Mouse (Mus musculus): ENCODE measurements around the gene Six5. TPM values are rescaled to one million over a fixed set of nuclear protein-coding genes. Genes with fewer than 3 reads are reported as not detected.

The Six5 gene
- polyA plus RNA-seq, 1 experiment from 2014 or later, result 2.5 TPM

- Histone ChIP-seq H3K4me3 (replicated peaks; ENCODE audit: low read depth, low read length) (no peak overlapping the region), H3K4me1 (ENCODE audit: control insufficient read depth, insufficient read depth, low read length) (peaks cover 11% of the 10 kb centered on the region), H3K4me2 (ENCODE audit: low read length) (no peak overlapping the region), H3K36me3 (ENCODE audit: control insufficient read depth, insufficient read depth, low read length) (peaks cover 64% of the 10 kb centered on the region), H3K27me3 (ENCODE audit: control insufficient read depth, insufficient read depth, low read length) (no peaks in the 10 kb centered on the region), H3K9ac (replicated peaks; ENCODE audit: low read length) (no peak overlapping the region), H3K27ac (replicated peaks; ENCODE audit: low read depth, low read length) (no peak overlapping the region), H3K9me3 (ENCODE audit: control insufficient read depth, low read length) (no peaks in the 10 kb centered on the region)
- DNase-seq, result no peak
- WGBS, result 91% methylated on average over 19 of the region's 19 CpGs
- no peak for ATAC-seq (ENCODE audit: low FRiP score, low TSS enrichment)
Observed at GRCm38 (mm10) chr7:19080451-19080950, 13.9 kb upstream of the Six5 start.

- peaks cover 69% of the 10 kb centered on the region for H3K36me3 ChIP-seq (ENCODE audit: control insufficient read depth, insufficient read depth, low read length)
- H3K4me2 ChIP-seq (ENCODE audit: low read length), result no peak overlapping the region
- H3K27me3 ChIP-seq (ENCODE audit: control insufficient read depth, insufficient read depth, low read length), result no peaks in the 10 kb centered on the region
- H3K9me3 ChIP-seq (ENCODE audit: control insufficient read depth, low read length), result no peaks in the 10 kb centered on the region
- no peak overlapping the region for H3K9ac ChIP-seq (replicated peaks; ENCODE audit: low read length)
- ATAC-seq (ENCODE audit: low FRiP score, low TSS enrichment) (no peak), DNase-seq (no peak)
- peaks cover 7% of the 10 kb centered on the region for H3K4me1 ChIP-seq (ENCODE audit: control insufficient read depth, insufficient read depth, low read length)
- no peak overlapping the region for H3K27ac ChIP-seq (replicated peaks; ENCODE audit: low read depth, low read length)
- 88% methylated on average over 4 of the region's 4 CpGs for WGBS
- H3K4me3 ChIP-seq (replicated peaks; ENCODE audit: low read depth, low read length), result no peak overlapping the region
Observed at GRCm38 (mm10) chr7:19082171-19082570, 12.2 kb upstream of the Six5 start.

GRCm38 (mm10) chr7:19083096-19083495 is 11.3 kb upstream of the Six5 start:
- H3K9ac ChIP-seq (replicated peaks; ENCODE audit: low read length), result no peak overlapping the region
- H3K4me1 ChIP-seq (ENCODE audit: control insufficient read depth, insufficient read depth, low read length), result no peaks in the 10 kb centered on the region
- no peak overlapping the region for H3K4me2 ChIP-seq (ENCODE audit: low read length)
- no peak overlapping the region for H3K4me3 ChIP-seq (replicated peaks; ENCODE audit: low read depth, low read length)
- H3K27me3 ChIP-seq (ENCODE audit: control insufficient read depth, insufficient read depth, low read length), result no peaks in the 10 kb centered on the region
- DNase-seq (no peak), ATAC-seq (ENCODE audit: low FRiP score, low TSS enrichment) (no peak)
- 63% methylated on average over 6 of the region's 6 CpGs for WGBS
- no peak overlapping the region for H3K27ac ChIP-seq (replicated peaks; ENCODE audit: low read depth, low read length)
- H3K36me3 ChIP-seq (ENCODE audit: control insufficient read depth, insufficient read depth, low read length), result peaks cover 75% of the 10 kb centered on the region
- no peaks in the 10 kb centered on the region for H3K9me3 ChIP-seq (ENCODE audit: control insufficient read depth, low read length)

- no peaks in the 10 kb centered on the region for H3K9me3 ChIP-seq (ENCODE audit: control insufficient read depth, low read length)
- H3K9ac ChIP-seq (replicated peaks; ENCODE audit: low read length), result no peak within 1 kb of the TSS
- H3K36me3 ChIP-seq (ENCODE audit: control insufficient read depth, insufficient read depth, low read length), result peaks cover 75% of the 10 kb centered on the region
- ATAC-seq (ENCODE audit: low FRiP score, low TSS enrichment), result no peak
- DNase-seq, result peak; percentile 8
- WGBS, result 49% methylated on average over 10 of the region's 10 CpGs
- no peak within 1 kb of the TSS for H3K4me3 ChIP-seq (replicated peaks; ENCODE audit: low read depth, low read length)
- H3K4me2 ChIP-seq (ENCODE audit: low read length), result no peak within 1 kb of the TSS
- no peak within 1 kb of the TSS for H3K27ac ChIP-seq (replicated peaks; ENCODE audit: low read depth, low read length)
- no peaks in the 10 kb centered on the region for H3K4me1 ChIP-seq (ENCODE audit: control insufficient read depth, insufficient read depth, low read length)
- H3K27me3 ChIP-seq (ENCODE audit: control insufficient read depth, insufficient read depth, low read length), result no peaks in the 10 kb centered on the region
Observed at GRCm38 (mm10) chr7:19083701-19084100, 10.7 kb upstream of the Six5 start, which contains the start of gene Dmpk. TSS of gene Dmpk (plus strand) at chr7:19083849.

- ATAC-seq (ENCODE audit: low FRiP score, low TSS enrichment) (no peak), DNase-seq (no peak)
- H3K9me3 ChIP-seq (ENCODE audit: control insufficient read depth, low read length), result no peaks in the 10 kb centered on the region
- no peaks in the 10 kb centered on the region for H3K27me3 ChIP-seq (ENCODE audit: control insufficient read depth, insufficient read depth, low read length)
- H3K9ac ChIP-seq (replicated peaks; ENCODE audit: low read length), result no peak overlapping the region
- no peak overlapping the region for H3K4me2 ChIP-seq (ENCODE audit: low read length)
- no peaks in the 10 kb centered on the region for H3K4me1 ChIP-seq (ENCODE audit: control insufficient read depth, insufficient read depth, low read length)
- H3K4me3 ChIP-seq (replicated peaks; ENCODE audit: low read depth, low read length), result no peak overlapping the region
- H3K36me3 ChIP-seq (ENCODE audit: control insufficient read depth, insufficient read depth, low read length), result peaks cover 74% of the 10 kb centered on the region
- no peak overlapping the region for H3K27ac ChIP-seq (replicated peaks; ENCODE audit: low read depth, low read length)
- 70% methylated on average over 6 of the region's 6 CpGs for WGBS
Observed at GRCm38 (mm10) chr7:19084277-19084771, 10.1 kb upstream of the Six5 start.

GRCm38 (mm10) chr7:19084921-19085473 is 9.4 kb upstream of the Six5 start:
- ATAC-seq (ENCODE audit: low FRiP score, low TSS enrichment), result no peak
- no peaks in the 10 kb centered on the region for H3K4me1 ChIP-seq (ENCODE audit: control insufficient read depth, insufficient read depth, low read length)

GRCm38 (mm10) chr7:19085495-19085894 is 8.9 kb upstream of the Six5 start:
- 0 out of 2 replicates have a peak overlapping the region, but pooled peaks have one; percentile 20 for H3K27ac ChIP-seq (replicated peaks; ENCODE audit: low read depth, low read length)
- H3K4me2 ChIP-seq (ENCODE audit: low read length), result no peak overlapping the region
- 0 out of 2 replicates have a peak, but pooled peaks cover under 1% of the 10 kb centered on the region for H3K27me3 ChIP-seq (ENCODE audit: control insufficient read depth, insufficient read depth, low read length)
- DNase-seq (peak; percentile 21), ATAC-seq (ENCODE audit: low FRiP score, low TSS enrichment) (no peak)
- H3K4me3 ChIP-seq (replicated peaks; ENCODE audit: low read depth, low read length), result no peak overlapping the region
- H3K36me3 ChIP-seq (ENCODE audit: control insufficient read depth, insufficient read depth, low read length), result peaks cover 73% of the 10 kb centered on the region
- 14% methylated on average over 6 of the region's 6 CpGs for WGBS
- no peak overlapping the region for H3K9ac ChIP-seq (replicated peaks; ENCODE audit: low read length)
- no peaks in the 10 kb centered on the region for H3K4me1 ChIP-seq (ENCODE audit: control insufficient read depth, insufficient read depth, low read length)
- no peaks in the 10 kb centered on the region for H3K9me3 ChIP-seq (ENCODE audit: control insufficient read depth, low read length)

More at GRCm38 (mm10) chr7:19084921-19085473, 9.4 kb upstream of the Six5 start:
- H3K4me2 ChIP-seq (ENCODE audit: low read length), result no peak overlapping the region
- no peak overlapping the region for H3K27ac ChIP-seq (replicated peaks; ENCODE audit: low read depth, low read length)
- peaks cover 73% of the 10 kb centered on the region for H3K36me3 ChIP-seq (ENCODE audit: control insufficient read depth, insufficient read depth, low read length)
- H3K27me3 ChIP-seq (ENCODE audit: control insufficient read depth, insufficient read depth, low read length), result no peaks in the 10 kb centered on the region
- no peak overlapping the region for H3K4me3 ChIP-seq (replicated peaks; ENCODE audit: low read depth, low read length)
- H3K9ac ChIP-seq (replicated peaks; ENCODE audit: low read length), result no peak overlapping the region
- no peaks in the 10 kb centered on the region for H3K9me3 ChIP-seq (ENCODE audit: control insufficient read depth, low read length)
- WGBS, result 17% methylated on average over 9 of the region's 9 CpGs
- no peak for DNase-seq

- no peak for ATAC-seq (ENCODE audit: low FRiP score, low TSS enrichment)
- no peaks in the 10 kb centered on the region for H3K9me3 ChIP-seq (ENCODE audit: control insufficient read depth, low read length)
- 0 out of 2 replicates have a peak, but pooled peaks cover 6% of the 10 kb centered on the region for H3K27me3 ChIP-seq (ENCODE audit: control insufficient read depth, insufficient read depth, low read length)
- no peak overlapping the region for H3K4me2 ChIP-seq (ENCODE audit: low read length)
- no peaks in the 10 kb centered on the region for H3K4me1 ChIP-seq (ENCODE audit: control insufficient read depth, insufficient read depth, low read length)
- no peak overlapping the region for H3K9ac ChIP-seq (replicated peaks; ENCODE audit: low read length)
- WGBS, result 14% methylated on average over 14 of the region's 14 CpGs
- H3K4me3 ChIP-seq (replicated peaks; ENCODE audit: low read depth, low read length), result no peak overlapping the region
- no peak for DNase-seq
- no peak overlapping the region for H3K27ac ChIP-seq (replicated peaks; ENCODE audit: low read depth, low read length)
- peaks cover 73% of the 10 kb centered on the region for H3K36me3 ChIP-seq (ENCODE audit: control insufficient read depth, insufficient read depth, low read length)
Observed at GRCm38 (mm10) chr7:19086042-19086441, 8.4 kb upstream of the Six5 start.

- ATAC-seq (ENCODE audit: low FRiP score, low TSS enrichment) (no peak), DNase-seq (no peak)
- Histone ChIP-seq H3K4me2 (ENCODE audit: low read length) (no peak overlapping the region), H3K9me3 (ENCODE audit: control insufficient read depth, low read length) (no peaks in the 10 kb centered on the region), H3K27me3 (ENCODE audit: control insufficient read depth, insufficient read depth, low read length) (peaks cover 9% of the 10 kb centered on the region; the same call in 1 of the 2 replicates), H3K4me3 (replicated peaks; ENCODE audit: low read depth, low read length) (no peak overlapping the region), H3K27ac (replicated peaks; ENCODE audit: low read depth, low read length) (no peak overlapping the region), H3K36me3 (ENCODE audit: control insufficient read depth, insufficient read depth, low read length) (peaks cover 72% of the 10 kb centered on the region), H3K9ac (replicated peaks; ENCODE audit: low read length) (no peak overlapping the region), H3K4me1 (ENCODE audit: control insufficient read depth, insufficient read depth, low read length) (no peaks in the 10 kb centered on the region)
- WGBS, result 60% methylated on average over 18 of the region's 18 CpGs
Observed at GRCm38 (mm10) chr7:19086760-19087159, 7.6 kb upstream of the Six5 start.
